Mouse (Mus musculus) liver, embryonic 15.5 days (tissue): ENCODE measurements around the gene Il4i1. TPM values are rescaled to one million over a fixed set of nuclear protein-coding genes. Genes with fewer than 3 reads are reported as not detected.

Experiments
- ATAC-seq: fragments of 200-750 bp; cut with Nextera tagmentation; 2 replicates; pipeline ENCODE4 v1.8.0; 2017; ENCODE audit warnings: moderate number of reproducible peaks, mild to moderate bottlenecking, moderate library complexity; ENCODE audit not compliant: insufficient read depth
- H3K27ac ChIP-seq: fragments of 300-500 bp; sonication (generic); replicated peaks from 2 replicates; pipeline ENCODE4 v1.5.1; 2015; ENCODE audit warnings: mild to moderate bottlenecking, inconsistent platforms
- H3K27me3 ChIP-seq: fragments of 300-500 bp; sonication (generic); 2 replicates; pipeline ENCODE4 v1.6.1; 2015; ENCODE audit warnings: mild to moderate bottlenecking, inconsistent platforms
- H3K36me3 ChIP-seq: fragments of 300-500 bp; sonication (generic); replicated peaks from 2 replicates; pipeline ENCODE4 v1.6.1; 2015; ENCODE audit warnings: moderate library complexity, mild to moderate bottlenecking, inconsistent platforms
- H3K4me1 ChIP-seq: fragments of 300-500 bp; sonication (generic); replicated peaks from 2 replicates; pipeline ENCODE4 v1.6.1; 2015; ENCODE audit warnings: inconsistent platforms
- H3K4me2 ChIP-seq: fragments of 300-500 bp; sonication (generic); 2 replicates; pipeline ENCODE4 v1.6.1; 2015; ENCODE audit warnings: moderate library complexity, mild to moderate bottlenecking, inconsistent platforms
- H3K4me3 ChIP-seq: fragments of 300-500 bp; sonication (generic); replicated peaks from 2 replicates; pipeline ENCODE4 v1.5.1; 2015; ENCODE audit warnings: mild to moderate bottlenecking, inconsistent platforms
- H3K9ac ChIP-seq: fragments of 300-500 bp; sonication (generic); 2 replicates; pipeline ENCODE4 v1.6.1; 2015; ENCODE audit warnings: moderate library complexity, mild to moderate bottlenecking, inconsistent platforms
- H3K9me3 ChIP-seq: fragments of 300-500 bp; sonication (generic); replicated peaks from 2 replicates; pipeline ENCODE4 v1.6.1; 2016; ENCODE audit warnings: inconsistent platforms
- WGBS: fragments of 180-500 bp; shearing (Covaris S2); methylation state at CpG from one replicate; pipeline ENCODE4 v1.1.7; 2015; ENCODE audit warnings: mixed read lengths; ENCODE audit not compliant: insufficient replicate concordance; 5-methylcytosine and 5-hydroxymethylcytosine counted together
- polyA plus RNA-seq: library from polyadenylated mRNA; unstranded; fragments of >200 nt; fragmentation: Nextera tagmentation; extraction: Ambion mirVana; gene quantifications from 2 replicates; pipeline ENCODE4 v1.2.1, GENCODE M21; 2015

The Il4i1 gene
- polyA plus RNA-seq, 1 experiment from 2014 or later, result 0.46 TPM

DNA sequence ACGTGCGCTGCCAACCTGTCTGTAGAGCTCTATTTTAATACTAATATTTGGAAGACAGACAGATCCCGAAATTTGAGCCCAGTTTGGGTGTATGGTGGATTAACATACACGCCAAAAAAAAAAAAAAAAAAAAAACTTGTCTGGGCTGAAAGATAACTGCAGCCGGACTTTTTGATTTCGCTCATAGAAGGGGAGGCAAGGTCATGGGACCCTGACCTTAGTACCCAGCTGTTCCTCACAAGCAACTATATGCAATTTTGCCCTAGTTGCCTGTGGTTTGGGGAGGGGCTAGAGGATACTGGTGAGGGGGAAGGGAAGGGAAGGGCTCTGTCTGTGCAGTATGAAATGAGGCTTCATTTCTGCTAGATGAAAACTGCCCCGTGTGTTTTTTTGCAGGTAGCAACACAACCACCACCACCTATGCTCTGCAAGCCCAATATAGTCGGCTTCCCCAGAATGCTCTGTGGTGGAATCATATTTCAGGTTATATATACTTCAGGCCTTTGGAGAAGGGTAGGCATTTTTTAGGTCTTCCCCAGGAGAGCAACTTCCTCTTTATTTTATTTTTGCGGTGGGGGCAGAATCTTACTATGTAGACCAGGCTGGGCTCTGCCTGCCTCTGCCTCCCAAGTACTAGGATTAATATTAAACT is 40.2 kb downstream of the Il4i1 start:
- ATAC-seq, result no peak
- Histone ChIP-seq H3K9me3 (no peaks in the 10 kb centered on the region), H3K36me3 (peaks cover 24% of the 10 kb centered on the region), H3K27ac (peak overlapping the region; percentile 96), H3K27me3 (no peaks in the 10 kb centered on the region), H3K4me2 (peak overlapping the region; percentile 93), H3K4me3 (peak overlapping the region; percentile 79), H3K9ac (peak overlapping the region; percentile 80), H3K4me1 (peaks cover 83% of the 10 kb centered on the region)
- WGBS, result 22% methylated on average over 9 of the region's 9 CpGs

DNA sequence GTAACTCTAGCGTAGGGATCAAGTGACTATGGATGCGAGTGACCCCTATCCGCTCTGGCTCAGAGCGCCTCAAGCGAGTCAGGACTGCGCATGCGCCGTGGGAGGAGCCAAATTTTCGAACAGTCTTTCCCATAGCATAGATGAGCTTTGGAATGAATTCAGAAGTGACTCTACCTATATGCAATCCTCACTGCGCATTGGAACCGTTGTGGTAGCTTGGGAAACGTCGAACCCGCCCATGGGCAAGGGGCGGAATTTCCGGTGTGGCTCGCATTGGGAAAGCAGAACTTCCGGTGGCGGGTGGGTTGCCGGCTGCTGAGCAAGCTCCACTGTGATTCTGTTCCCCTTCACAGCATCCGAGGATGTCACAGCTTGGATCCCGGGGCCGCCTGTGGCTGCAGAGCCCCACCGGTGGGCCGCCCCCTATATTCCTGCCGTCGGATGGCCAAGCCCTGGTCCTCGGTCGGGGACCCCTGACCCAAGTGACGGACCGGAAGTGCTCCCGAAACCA is 40.9 kb downstream of the Il4i1 start, which contains the start of gene Pnkp:
Pnkp (plus strand) TSS at position 98 of the 511 bp plus-strand sequence.
- Histone ChIP-seq H3K4me3 (peak within 1 kb of the TSS; percentile 79), H3K4me1 (peaks cover 77% of the 10 kb centered on the region), H3K9ac (peak within 1 kb of the TSS; percentile 80), H3K27me3 (no peaks in the 10 kb centered on the region), H3K27ac (peak within 1 kb of the TSS; percentile 96), H3K9me3 (no peaks in the 10 kb centered on the region), H3K36me3 (peaks cover 27% of the 10 kb centered on the region), H3K4me2 (peak within 1 kb of the TSS; percentile 93)
- WGBS, result under 1% methylated on average over 32 of the region's 32 CpGs
- ATAC-seq, result peak; percentile 26

DNA sequence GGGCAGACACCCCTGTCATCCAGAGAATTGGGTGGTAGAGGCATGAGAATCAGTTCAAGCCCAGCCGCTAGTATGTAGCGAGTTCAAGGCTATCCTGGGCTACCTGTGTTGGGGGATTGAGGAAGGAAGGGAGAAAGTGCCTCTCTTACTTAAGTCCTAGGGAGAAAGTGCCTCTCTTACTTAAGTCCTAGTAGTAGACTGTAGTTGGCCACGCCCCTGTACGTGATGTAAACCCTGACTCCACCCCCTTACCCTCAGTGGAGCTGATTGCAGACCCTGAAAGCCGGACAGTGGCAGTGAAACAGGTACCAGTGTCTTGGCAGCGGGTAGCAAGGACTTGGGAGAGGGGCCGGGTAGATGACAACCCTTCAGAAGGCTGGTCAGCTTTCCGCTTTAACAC is 41.7 kb downstream of the Il4i1 start:
- Histone ChIP-seq H3K27me3 (no peaks in the 10 kb centered on the region), H3K9ac (peak overlapping the region; percentile 80), H3K4me2 (peak overlapping the region; percentile 93), H3K4me1 (peaks cover 69% of the 10 kb centered on the region), H3K9me3 (no peaks in the 10 kb centered on the region), H3K4me3 (peak overlapping the region; percentile 79), H3K27ac (peak overlapping the region; percentile 96), H3K36me3 (peaks cover 27% of the 10 kb centered on the region)
- ATAC-seq, result no peak
- WGBS, result 19% methylated on average over 8 of the region's 8 CpGs

DNA sequence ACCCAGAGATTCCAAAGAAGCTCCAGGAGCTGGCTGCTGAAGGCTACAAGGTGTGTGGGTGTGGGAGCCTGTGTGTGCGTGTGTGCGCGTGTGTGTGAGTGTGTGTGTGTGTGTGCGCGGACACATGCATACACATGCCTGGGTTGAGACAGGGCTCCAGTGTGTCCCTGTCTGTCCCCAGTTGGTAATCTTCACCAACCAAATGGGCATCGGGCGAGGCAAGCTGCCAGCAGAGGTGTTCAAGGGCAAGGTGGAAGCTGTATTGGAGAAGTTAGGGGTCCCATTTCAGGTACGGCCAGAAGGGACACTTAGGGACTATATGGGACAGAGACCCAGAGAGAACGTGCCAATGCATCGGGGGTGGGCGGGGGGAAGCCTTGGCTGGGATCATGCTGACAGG is 43.7 kb downstream of the Il4i1 start:
- ATAC-seq, result no peak
- no peak overlapping the region for H3K9ac ChIP-seq
- H3K27me3 ChIP-seq, result no peaks in the 10 kb centered on the region
- H3K4me2 ChIP-seq, result peak overlapping the region; percentile 5; the same call in 1 of the 2 replicates
- peaks cover 44% of the 10 kb centered on the region for H3K36me3 ChIP-seq
- H3K4me1 ChIP-seq, result peaks cover 60% of the 10 kb centered on the region
- no peaks in the 10 kb centered on the region for H3K9me3 ChIP-seq
- no peak overlapping the region for H3K4me3 ChIP-seq
- 81% methylated on average over 11 of the region's 11 CpGs for WGBS
- peak overlapping the region; percentile 20; the same call in 1 of the 2 replicates for H3K27ac ChIP-seq

DNA sequence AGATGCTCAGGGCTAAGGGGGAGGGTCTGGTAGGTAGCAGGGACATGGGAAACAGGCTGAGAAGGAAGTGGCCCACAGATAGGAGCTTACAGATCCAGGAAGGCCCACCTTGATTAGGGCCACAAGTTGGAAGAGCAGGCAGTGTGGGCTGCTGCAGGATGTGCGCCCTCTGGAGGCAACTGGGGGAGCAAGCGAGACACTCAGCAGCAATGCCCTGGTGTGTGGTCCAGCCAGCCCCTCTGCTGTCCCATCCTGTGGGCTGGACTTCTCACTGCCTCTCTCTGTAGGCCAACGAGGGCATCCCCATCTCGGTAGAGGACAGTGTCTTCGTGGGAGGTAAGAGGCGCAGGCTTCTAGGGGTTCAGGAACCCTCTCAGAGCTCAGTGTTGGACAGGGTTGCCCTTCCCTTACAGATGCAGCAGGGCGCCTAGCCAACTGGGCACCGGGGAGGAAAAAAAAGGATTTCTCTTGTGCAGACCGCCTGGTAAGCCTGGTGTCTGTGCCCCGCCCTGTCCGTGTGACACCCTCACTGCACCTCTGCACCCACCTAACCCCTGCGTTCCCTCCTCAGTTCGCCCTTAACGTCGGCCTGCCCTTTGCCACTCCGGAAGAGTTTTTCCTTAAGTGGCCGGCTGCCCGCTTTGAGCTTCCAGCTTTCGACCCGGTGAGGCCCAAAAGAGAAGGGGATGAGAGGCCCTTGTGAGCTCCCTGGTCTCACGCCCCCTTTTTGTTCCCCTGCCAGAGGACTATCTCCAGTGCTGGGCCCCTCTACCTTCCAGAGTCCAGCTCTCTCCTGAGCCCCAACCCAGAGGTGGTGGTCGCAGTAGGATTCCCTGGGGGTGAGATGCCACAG is 44.6 kb downstream of the Il4i1 start:
- Histone ChIP-seq H3K4me2 (0 out of 2 replicates have a peak overlapping the region, but pooled peaks have one; percentile 3), H3K36me3 (peaks cover 47% of the 10 kb centered on the region), H3K4me1 (peaks cover 60% of the 10 kb centered on the region), H3K9ac (no peak overlapping the region), H3K27ac (0 out of 2 replicates have a peak overlapping the region, but pooled peaks have one; percentile 19), H3K4me3 (no peak overlapping the region), H3K27me3 (no peaks in the 10 kb centered on the region), H3K9me3 (no peaks in the 10 kb centered on the region)
- 57% methylated on average over 22 of the region's 22 CpGs for WGBS
- no peak for ATAC-seq

DNA sequence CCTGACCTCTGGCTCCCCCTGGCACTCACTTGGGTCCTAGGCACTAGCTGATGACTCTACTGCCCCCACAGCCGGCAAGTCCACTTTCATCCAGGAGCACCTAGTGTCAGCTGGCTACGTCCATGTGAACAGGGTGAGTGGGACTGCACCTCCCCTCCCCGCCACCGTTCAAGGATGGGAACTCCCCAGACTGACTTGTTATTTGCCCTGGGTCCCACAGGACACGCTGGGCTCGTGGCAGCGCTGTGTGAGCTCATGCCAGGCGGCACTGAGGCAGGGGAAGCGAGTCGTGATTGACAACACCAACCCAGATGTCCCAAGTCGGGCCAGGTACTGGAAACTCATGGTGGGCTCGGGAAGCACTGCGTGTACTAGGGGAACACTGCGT is 45.2 kb downstream of the Il4i1 start:
- Histone ChIP-seq H3K27me3 (no peaks in the 10 kb centered on the region), H3K36me3 (peaks cover 47% of the 10 kb centered on the region), H3K4me3 (no peak overlapping the region), H3K4me2 (no peak overlapping the region), H3K9me3 (no peaks in the 10 kb centered on the region), H3K4me1 (peaks cover 60% of the 10 kb centered on the region), H3K9ac (no peak overlapping the region), H3K27ac (no peak overlapping the region)
- no peak for ATAC-seq
- WGBS, result 82% methylated on average over 14 of the region's 14 CpGs

DNA sequence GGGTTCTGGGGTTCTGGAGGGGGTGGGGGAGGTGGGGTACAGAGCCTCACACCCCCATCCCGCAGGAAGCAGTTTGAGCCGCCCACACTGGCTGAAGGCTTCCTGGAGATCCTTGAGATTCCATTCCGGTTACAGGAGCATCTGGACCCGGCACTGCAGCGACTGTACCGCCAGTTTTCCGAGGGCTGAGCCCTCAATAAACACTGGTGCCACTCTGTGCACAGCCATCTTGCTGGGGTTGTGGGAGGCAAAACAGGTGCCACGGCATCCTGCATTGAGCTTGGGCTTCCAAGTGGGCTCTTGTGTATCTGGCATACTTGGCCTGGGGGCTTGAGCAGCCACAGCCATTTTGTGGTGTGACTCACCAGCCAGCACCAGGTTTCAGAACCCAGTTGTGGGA is 46.2 kb downstream of the Il4i1 start:
- 86% methylated on average over 8 of the region's 8 CpGs for WGBS
- ATAC-seq, result no peak
- H3K9ac ChIP-seq, result no peak overlapping the region
- peaks cover 61% of the 10 kb centered on the region for H3K4me1 ChIP-seq
- H3K27me3 ChIP-seq, result no peaks in the 10 kb centered on the region
- no peak overlapping the region for H3K4me3 ChIP-seq
- no peaks in the 10 kb centered on the region for H3K9me3 ChIP-seq
- H3K36me3 ChIP-seq, result peaks cover 47% of the 10 kb centered on the region
- H3K4me2 ChIP-seq, result no peak overlapping the region
- no peak overlapping the region for H3K27ac ChIP-seq

DNA sequence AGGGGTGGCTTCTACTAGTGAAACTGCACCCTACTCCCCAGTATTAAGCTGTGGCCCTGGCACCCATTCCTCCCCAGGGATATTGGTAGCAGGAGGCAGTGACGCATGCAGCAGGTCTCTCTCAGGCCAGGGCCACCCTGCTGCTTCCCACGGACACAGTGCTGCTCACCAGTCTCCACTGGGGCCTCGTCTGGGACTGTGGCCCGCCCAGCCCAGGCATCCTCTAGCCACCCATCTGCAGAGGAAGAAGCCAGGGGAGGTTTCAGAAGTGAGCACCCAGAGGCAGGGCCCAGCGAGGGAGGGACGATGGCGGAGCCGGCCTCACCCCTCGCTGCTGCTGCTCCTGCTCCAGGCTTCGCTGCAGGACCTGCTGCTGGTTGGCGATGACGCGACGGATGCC is 47.0 kb downstream of the Il4i1 start:
- Histone ChIP-seq H3K4me2 (no peak overlapping the region), H3K9ac (no peak overlapping the region), H3K9me3 (no peaks in the 10 kb centered on the region), H3K4me3 (no peak overlapping the region), H3K27ac (no peak overlapping the region), H3K36me3 (peaks cover 47% of the 10 kb centered on the region), H3K4me1 (peaks cover 61% of the 10 kb centered on the region), H3K27me3 (no peaks in the 10 kb centered on the region)
- no peak for ATAC-seq
- 87% methylated on average over 14 of the region's 14 CpGs for WGBS

DNA sequence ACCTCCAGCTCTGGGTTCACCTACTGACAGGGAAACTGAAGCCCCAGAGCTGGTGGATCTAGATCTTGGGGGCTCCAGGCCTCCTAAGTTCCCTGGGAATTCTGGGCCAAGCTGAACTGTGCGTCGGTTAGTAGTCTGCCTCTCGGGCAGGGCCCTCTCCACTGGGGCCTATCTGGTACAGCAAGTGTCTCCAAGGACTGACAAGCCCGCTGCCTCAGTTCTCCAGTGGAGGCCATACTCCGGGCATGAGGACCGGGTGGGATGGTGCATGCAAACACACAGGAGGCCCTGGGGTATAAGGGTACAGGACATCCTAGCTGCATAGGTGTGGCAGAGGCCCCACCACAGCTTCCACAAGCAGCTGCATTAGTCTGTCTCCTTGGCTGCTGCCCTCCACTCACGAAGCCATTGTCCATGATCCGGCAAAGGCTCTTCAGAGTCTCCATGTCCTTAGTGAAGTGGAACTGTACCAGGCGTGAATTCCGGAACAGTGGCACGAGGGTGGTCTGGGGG is 47.9 kb downstream of the Il4i1 start:
- no peak overlapping the region for H3K27ac ChIP-seq
- 78% methylated on average over 11 of the region's 11 CpGs for WGBS
- no peak overlapping the region for H3K4me2 ChIP-seq
- no peak overlapping the region for H3K4me3 ChIP-seq
- H3K27me3 ChIP-seq, result peaks cover 6% of the 10 kb centered on the region; the same call in 1 of the 2 replicates
- H3K9me3 ChIP-seq, result no peaks in the 10 kb centered on the region
- no peak overlapping the region for H3K9ac ChIP-seq
- ATAC-seq, result no peak
- H3K36me3 ChIP-seq, result peaks cover 47% of the 10 kb centered on the region
- H3K4me1 ChIP-seq, result peaks cover 63% of the 10 kb centered on the region

DNA sequence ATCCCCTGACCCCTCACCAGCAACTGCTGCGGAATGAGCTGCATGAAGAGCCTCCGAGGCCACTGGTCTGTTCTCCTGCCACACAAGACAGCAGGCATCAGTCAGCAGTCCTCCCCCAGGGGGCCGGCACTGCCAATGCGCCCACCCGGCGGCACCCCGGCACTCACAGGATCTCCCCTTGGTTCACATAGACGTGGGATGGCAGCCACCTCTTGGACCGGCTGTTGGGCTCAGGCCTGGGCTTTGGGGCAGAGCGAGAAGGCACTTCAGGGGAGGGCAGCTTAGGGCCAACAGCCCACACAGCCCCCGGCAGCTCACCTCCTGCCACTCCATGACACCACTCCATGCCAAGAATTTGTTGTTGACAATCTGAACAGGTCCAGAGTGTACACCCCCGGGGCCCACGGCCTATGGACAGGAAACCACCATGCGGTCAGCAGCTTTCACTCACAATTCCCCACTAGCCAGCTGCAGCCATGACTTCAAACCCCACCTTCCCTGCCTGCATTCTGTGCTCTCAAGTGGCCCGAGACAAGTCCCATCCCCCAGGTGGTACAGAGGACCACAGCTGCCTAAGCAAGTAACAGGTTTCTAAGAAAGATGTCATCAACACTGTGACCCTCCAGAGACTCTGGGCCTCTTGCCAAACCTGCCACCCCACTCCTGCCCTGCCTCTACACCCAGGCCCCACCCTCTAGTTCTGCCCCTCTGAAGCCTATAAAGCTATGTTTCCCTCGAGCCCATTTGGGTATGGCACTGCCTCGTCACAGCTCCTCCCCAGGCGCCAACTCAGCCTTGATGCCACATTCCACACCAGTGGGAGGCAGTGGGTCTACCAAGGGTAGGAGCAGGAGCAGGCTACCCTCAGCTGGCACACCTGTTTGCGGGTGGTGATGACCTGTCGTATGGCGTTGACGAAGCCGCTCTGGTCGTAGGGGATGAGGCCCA is 48.7 kb downstream of the Il4i1 start:
- peaks cover 68% of the 10 kb centered on the region for H3K4me1 ChIP-seq
- no peak overlapping the region for H3K4me2 ChIP-seq
- ATAC-seq, result no peak
- H3K27ac ChIP-seq, result no peak overlapping the region
- no peak overlapping the region for H3K4me3 ChIP-seq
- no peaks in the 10 kb centered on the region for H3K9me3 ChIP-seq
- no peak overlapping the region for H3K9ac ChIP-seq
- H3K27me3 ChIP-seq, result peaks cover 10% of the 10 kb centered on the region; the same call in 1 of the 2 replicates
- 74% methylated on average over 24 of the region's 24 CpGs for WGBS
- peaks cover 44% of the 10 kb centered on the region for H3K36me3 ChIP-seq
